In genomic region chr4:105474765-105475560, GRCm38 (mm10) we compare ENCODE assay signal across 9 mouse cellular contexts.
DNase-seq lines count a peak whose midpoint lies in the region; ATAC-seq lines count a peak whose summit lies in the region.
"Had no signal": no experiment of that assay in that cellular context is flagged by ENCODE, and none has a peak within 500 bp of the region (broad histone marks: within the 10 kb centered on the region; RNA-seq: fewer than 3 reads in every experiment).

No protein-coding gene starts in this region.

- H3K27ac ChIP-seq in heart, embryonic 10.5 days = no peak overlapping the region
- no peak overlapping the region for H3K27ac ChIP-seq in neural tube, embryonic 11.5 days (ENCODE audit: low read depth, low read length)
- H3K27ac ChIP-seq: liver, embryonic 14.5 days had no signal

- H3K36me3 ChIP-seq in heart, embryonic 10.5 days = no peaks in the 10 kb centered on the region
- H3K36me3 ChIP-seq in neural tube, embryonic 11.5 days (ENCODE audit: control insufficient read depth, insufficient read depth, low read length) = no peaks in the 10 kb centered on the region

- no peak overlapping the region for H3K4me2 ChIP-seq in neural tube, embryonic 11.5 days (ENCODE audit: low read depth)

- ATAC-seq in neural tube, embryonic 11.5 days (ENCODE audit: insufficient read depth, low FRiP score, low TSS enrichment) = peak; percentile 94

- no peak overlapping the region for H3K9ac ChIP-seq in neural tube, embryonic 11.5 days (ENCODE audit: low read length)
- H3K9ac ChIP-seq: liver, embryonic 14.5 days had no signal

- peaks cover 46% of the 10 kb centered on the region for H3K27me3 ChIP-seq in heart, embryonic 10.5 days (ENCODE audit: insufficient read depth, poor library complexity, severe bottlenecking)
- no peaks in the 10 kb centered on the region for H3K27me3 ChIP-seq in neural tube, embryonic 11.5 days (ENCODE audit: control insufficient read depth, insufficient read depth, low read length)

- peaks cover 8% of the 10 kb centered on the region; the same call in 1 of the 2 replicates for H3K4me1 ChIP-seq in heart, embryonic 10.5 days
- H3K4me1 ChIP-seq in neural tube, embryonic 11.5 days (ENCODE audit: control insufficient read depth, insufficient read depth, low read length) = peaks cover 10% of the 10 kb centered on the region

- H3K9me3 ChIP-seq in heart, embryonic 10.5 days = no peaks in the 10 kb centered on the region
- no peaks in the 10 kb centered on the region for H3K9me3 ChIP-seq in neural tube, embryonic 11.5 days (ENCODE audit: control insufficient read depth, low read length)

- 40% methylated on average over 11 of the region's 11 CpGs for WGBS in heart, embryonic 10.5 days
- 25% methylated on average over 11 of the region's 11 CpGs for WGBS in neural tube, embryonic 11.5 days

- no peak overlapping the region for H3K4me3 ChIP-seq in heart, embryonic 10.5 days
- no peak overlapping the region for H3K4me3 ChIP-seq in neural tube, embryonic 11.5 days (ENCODE audit: low read depth, low read length)

- peak; percentile 74 for DNase-seq in heart, embryonic 10.5 days (ENCODE audit: low spot score)
- no peak for DNase-seq in heart, adult 18-20 months
- peak; percentile 40 to 54 for DNase-seq in frontal cortex, postnatal 10 days (ENCODE audit: low spot score in 2 of 2)
- peak; percentile 8 to 16 for DNase-seq in layer of hippocampus, postnatal 25 days (ENCODE audit: extremely low spot score in 1 of 2, low spot score in 1 of 2)
- peak; percentile 85 for DNase-seq in neural tube, embryonic 11.5 days (ENCODE audit: low spot score)
- DNase-seq in spleen, adult 12 weeks (ENCODE audit: low spot score) = no peak
- no peak for DNase-seq in gastrocnemius, postnatal 25 days
- no peak for DNase-seq in thymus, postnatal 25 days

Comparison
In these comparisons a context has a peak if more than half of its experiments do, and no peak if none do; other contexts are left out.
1. DNase-seq: peak in heart, embryonic 10.5 days (single experiment), frontal cortex, postnatal 10 days (2 of 2), layer of hippocampus, postnatal 25 days (2 of 2) and neural tube, embryonic 11.5 days (single experiment); none in heart, adult 18-20 months (0 of 2), spleen, adult 12 weeks (single experiment), gastrocnemius, postnatal 25 days (single experiment) and thymus, postnatal 25 days (single experiment).